Mouse (Mus musculus) monocyte, adult 2 months (primary cell): ENCODE measurements around the gene Mob1b.

ENCODE experiments used
- DNase-seq, 2 experiments: peaks; one replicate each; pipeline ENCODE4 v3.0.0; 2022; ENCODE audit warnings: low spot score in 2 of 2, low read depth in 1 of 2

Mob1b gene

GRCm38 (mm10) chr5:88768201-88768600, 47.5 kb downstream of the Mob1b start:
- no peak for DNase-seq

- no peak for DNase-seq
These were observed 61.6 kb downstream of the Mob1b start for GRCm38 (mm10) chr5:88782072-88782765.

DNA sequence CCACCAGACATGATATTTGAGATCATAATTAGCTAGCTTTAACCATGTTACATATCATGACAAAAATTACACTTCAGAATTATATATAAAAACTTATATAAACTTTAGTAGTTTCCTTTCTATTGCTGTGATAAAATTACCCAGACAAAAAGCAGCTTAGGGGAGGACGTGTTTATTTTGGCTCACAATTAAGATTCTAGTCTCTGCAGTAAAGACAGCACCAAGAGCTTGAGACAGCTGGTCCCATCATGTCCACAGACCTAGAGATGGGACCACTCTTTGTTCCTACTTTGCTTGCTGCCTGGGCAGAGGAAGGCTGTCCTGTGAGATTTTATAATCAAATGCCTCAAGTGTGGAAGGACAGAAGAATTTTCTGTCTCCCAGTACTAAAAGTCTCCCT, 64.4 kb downstream of the Mob1b start:
- no peak for DNase-seq

- no peak for DNase-seq
These were observed 70.0 kb downstream of the Mob1b start for GRCm38 (mm10) chr5:88790675-88791074.

- no peak for DNase-seq
These were observed 70.9 kb downstream of the Mob1b start for GRCm38 (mm10) chr5:88791256-88792245.

DNA sequence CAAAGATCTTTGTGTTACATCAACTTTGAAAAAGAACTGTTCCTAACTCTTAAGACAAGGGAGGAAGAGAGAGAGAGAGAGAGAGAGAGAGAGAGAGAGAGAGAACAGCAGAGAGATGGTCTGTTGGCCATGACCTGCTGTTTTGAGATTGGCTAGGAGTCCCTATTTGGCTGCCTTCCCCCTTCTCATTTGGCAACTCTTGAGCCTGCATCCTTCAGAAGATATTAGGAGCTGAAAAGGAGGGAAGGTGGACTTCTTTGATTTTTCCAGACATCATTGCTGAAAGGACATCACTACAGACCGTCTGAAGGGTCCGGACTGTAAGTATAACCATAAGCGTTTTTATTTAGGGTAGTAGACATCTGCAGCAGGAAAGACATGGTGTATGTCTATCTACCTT, 73.0 kb downstream of the Mob1b start:
- no peak for DNase-seq

DNA sequence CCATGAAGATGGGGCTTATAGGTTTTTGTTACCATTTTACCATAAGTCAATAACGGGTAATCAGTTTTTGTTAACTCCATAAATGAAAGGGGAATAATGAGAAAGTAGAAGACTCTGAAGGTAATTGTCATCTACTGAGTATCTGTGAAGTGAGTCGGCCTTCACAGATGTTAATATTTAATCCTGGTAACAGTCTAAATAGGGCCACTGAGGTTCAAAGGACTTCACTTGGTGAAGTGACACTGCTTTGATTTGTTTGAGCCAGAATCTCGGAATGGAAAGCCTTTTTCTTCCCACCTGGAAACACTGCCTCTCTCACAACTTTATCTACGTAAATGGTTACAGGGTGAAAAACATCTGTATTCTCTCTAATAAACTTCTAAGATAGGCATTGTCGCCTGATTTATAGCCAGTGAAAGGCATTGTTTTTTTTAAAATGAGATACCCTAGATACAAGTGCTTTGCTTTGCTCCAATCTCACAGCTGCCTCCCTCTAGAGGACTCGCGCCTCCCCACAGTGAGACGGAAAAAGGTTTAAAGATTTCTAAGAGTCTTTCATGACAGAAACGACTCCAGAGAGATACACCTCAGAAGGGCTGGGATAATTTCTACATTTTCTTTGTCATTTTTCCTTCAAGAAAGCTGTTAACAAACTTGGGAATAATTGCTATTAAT, 75.4 kb downstream of the Mob1b start:
- DNase-seq: no peak

DNA sequence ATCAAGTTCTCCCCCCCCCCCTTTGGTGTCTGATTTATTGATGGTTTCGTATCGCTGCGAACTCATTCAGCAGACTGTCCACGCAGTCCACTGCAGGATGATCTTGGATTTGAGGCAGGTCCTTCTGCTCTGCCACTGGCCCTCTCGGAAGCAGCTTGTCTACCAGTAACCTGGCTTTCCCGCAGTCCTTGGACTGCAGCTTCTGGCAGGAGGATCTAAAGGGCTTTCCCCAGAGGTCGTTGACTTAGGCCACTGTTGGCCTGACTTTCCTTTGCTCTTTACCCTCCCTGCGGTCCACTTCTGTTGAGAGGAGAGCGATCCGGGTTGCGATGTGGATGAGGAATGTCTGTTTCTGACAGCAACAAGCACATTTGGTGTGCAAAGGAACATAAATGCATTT, 75.9 kb downstream of the Mob1b start:
- DNase-seq: no peak

GRCm38 (mm10) chr5:88797121-88797520, 76.5 kb downstream of the Mob1b start:
- DNase-seq: no peak

DNA sequence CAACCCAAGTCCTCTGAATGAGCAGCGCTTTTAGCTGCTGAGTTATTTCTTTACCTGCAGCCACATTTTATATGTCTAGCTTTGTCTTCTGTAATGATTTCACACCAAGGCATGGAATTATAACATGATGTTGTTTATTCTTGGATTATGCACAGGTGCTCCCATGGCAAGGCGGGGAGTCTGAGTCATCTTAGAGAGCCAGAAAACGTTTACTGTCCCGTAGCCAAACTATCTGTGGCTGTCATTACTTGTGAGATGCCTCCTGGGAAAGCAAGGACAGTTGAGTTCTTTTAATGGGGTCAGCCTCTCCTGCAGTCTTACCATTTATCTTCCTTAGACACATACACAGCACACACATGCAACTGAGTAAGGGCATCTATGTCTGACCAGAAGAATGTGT, 85.0 kb downstream of the Mob1b start:
- no peak for DNase-seq

GRCm38 (mm10) chr5:88806278-88806677, 85.6 kb downstream of the Mob1b start:
- DNase-seq: no peak

- no peak for DNase-seq
These were observed 86.7 kb downstream of the Mob1b start for GRCm38 (mm10) chr5:88807342-88807741.

DNA sequence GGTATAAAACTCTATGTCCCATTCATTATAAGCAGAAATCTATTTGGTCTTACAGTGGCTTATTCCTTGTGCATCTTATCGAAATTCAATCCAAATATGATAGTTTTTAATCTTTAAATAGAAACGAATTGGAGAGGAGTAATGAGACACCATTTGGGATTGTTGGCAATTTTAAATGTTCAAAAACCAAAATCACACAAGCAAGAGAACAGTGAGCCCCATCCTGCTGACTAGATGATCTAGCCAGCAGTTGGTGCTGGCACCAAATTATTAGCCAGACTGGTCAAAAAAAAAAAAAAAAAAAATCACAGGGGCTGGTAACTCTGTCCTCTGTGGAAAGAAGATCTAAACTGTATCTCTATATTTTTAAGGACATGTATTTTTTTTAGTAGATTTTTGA, 92.5 kb downstream of the Mob1b start:
- no peak for DNase-seq
